Mouse (Mus musculus) pancreas, adult 10 weeks (tissue): ENCODE results near the gene Cars. TPM values are rescaled to one million over a fixed set of nuclear protein-coding genes. Genes with fewer than 3 reads are reported as not detected.

Experiments used
- polyA plus RNA-seq: library from polyadenylated mRNA; stranded (reverse); fragments of 350-450 nt; fragmentation: Illumina TruSeq; extraction: RNeasy Lipid Tissue Mini Kit (QIAGEN cat#74804); gene quantifications from one replicate; pipeline ENCODE4 v1.2.3, GENCODE M21; 2015; ENCODE audit warnings: low read depth, low replicate concordance; ENCODE audit not compliant: insufficient read depth

The Cars gene
- polyA plus RNA-seq: 83.8 TPM

DNA sequence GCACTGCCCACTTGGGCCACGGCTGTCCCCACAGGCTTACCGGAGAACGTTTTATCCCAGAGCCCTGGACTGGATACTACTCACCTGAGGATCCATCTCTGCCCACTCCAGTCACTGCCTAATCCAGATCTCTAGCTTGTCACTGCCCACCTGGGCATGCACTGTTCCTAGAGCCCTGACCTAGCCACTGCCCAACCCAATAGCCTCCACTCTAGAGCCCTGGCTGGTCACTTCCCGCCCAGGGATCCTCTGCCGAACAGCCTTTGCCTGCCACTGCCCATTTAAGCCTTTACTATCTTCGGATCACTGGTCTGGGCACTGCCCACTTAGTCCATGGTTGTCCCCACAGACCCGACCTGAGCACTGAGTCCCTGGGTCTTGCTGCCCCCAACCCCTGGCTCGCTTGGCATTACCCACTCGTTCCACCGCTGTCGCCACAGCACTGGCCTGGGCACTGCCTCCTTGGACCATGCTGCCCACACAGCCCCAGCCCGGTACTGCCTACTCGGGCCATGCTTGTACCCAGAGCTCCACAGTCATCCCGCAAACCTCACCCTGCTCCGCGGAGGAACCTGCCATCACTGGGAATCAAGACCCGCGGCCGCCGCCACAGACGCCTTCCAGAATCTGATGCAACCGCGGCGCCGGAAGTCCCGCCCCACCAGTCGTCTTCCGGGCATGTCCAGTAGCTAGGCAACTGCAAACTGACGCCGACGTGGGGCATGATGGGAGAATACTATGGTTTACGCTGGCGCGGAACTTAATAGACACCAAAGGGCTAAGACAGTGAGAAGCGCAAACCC is at the start of gene Cars:
Gene Cars (minus strand): TSS at position 663 of the 803 bp plus-strand sequence.

DNA sequence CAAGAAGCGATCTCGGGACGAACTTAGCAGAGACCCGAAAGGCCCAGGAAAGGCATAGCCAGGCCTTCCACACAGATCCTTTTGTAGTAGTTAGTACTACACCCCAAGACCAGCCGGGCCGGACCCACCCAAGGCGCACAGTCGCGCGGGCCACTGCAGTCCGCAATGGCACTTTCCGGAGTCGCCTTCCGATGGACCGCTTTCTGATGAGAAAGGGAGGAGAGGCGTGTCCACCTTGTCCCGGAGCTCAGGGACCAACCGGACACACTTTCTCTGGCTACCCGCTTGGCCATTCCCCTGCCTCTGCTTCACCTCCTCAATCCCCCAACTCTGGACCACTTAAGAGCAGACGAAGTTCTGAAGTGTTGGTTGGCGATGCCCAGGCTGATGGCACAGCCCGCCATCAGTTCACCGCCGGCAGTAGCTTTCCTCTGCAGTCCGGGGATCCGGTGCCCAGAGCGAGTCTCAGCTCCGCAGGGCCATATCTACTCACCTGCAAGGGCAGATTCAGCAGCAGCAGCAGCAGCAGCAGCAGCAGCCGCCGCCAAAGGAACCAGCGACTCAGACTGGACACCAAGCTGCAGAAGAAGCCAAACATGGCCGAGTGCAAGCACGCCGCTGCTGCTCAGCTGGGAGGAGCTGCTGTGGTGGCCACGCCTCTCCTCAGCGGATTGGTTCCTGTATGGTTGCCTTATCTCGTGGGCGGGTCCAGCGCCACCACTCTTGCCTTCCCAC is 49.3 kb upstream of the Cars start, which contains the start of gene Tnfrsf22:
Gene Tnfrsf22 (minus strand): TSS at position 628 of the 735 bp plus-strand sequence.

DNA sequence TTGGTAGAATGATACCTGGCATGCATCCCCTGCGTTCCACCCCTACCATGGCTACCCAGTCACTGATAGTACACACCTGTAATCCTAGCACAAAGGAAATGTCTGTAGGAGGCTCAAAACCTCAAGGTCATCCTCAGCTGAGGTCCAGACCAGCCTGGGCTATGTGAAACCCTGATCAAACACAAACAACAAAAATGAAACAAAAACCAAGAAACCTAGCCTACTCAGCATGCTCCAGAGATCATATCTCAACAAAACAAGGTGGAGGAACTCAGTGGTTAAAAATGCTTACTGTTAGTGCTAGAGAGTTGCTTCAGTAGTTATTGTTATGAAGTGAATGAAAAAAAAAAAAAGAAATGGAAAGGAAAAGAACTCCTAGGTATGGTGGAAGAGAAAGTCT is 28.6 kb upstream of the Cars start, which contains the start of gene Tnfrsf26:
Gene Tnfrsf26 (minus strand): TSS at position 183 of the 400 bp plus-strand sequence.

DNA sequence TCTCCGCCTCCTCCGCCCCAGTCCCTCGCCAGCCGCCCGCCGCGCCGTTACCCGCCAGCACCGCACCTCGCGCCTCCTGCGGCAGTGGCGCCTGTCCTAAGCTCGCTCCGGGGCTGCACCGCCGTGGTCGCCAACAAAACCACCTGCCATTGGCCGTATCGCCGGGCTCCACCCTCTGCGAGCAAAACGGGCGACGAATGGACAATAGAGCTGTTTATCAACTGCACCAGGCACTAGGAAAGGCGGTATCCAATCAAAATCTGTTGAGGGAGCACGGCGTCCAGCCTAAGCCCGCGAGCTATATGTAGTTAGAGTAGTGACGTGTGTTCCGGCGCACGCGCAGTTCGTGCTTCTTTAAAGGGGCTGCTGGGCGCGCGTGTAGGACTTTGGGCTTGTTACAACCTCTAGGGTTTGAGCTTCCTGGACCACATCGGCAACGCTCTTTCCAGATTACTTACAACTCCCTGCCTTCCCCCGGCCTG is 50.9 kb downstream of the Cars start, which contains the start of gene Nap1l4:
Gene Nap1l4 (minus strand): TSS at position 131 of the 482 bp plus-strand sequence.

Other genes with a start within 250 kb of the Cars start
- gene Cdkn1c, start 139.0 kb downstream of the Cars start, polyA plus RNA-seq: 4.6 TPM
- 1.2 TPM for gene Slc22a18, start 126.4 kb downstream of the Cars start, polyA plus RNA-seq
- gene Phlda2, start 96.9 kb downstream of the Cars start, polyA plus RNA-seq: 1.7 TPM
- gene Nap1l4, start 51.0 kb downstream of the Cars start, polyA plus RNA-seq: 19.0 TPM
- 0.94 TPM for gene Tnfrsf26, start 28.6 kb upstream of the Cars start, polyA plus RNA-seq
- gene Tnfrsf22, start 49.6 kb upstream of the Cars start, polyA plus RNA-seq: 3.2 TPM
- gene Tnfrsf23, start 85.8 kb upstream of the Cars start, polyA plus RNA-seq: 1.8 TPM
- gene Osbpl5, start 156.9 kb upstream of the Cars start, polyA plus RNA-seq: 6.5 TPM
- gene Mrgprg, start 166.9 kb upstream of the Cars start, polyA plus RNA-seq: not detected
- 1.1 TPM for gene Mrgpre, start 184.4 kb upstream of the Cars start, polyA plus RNA-seq
- gene Nadsyn1, start 222.8 kb upstream of the Cars start, polyA plus RNA-seq: 4.0 TPM
- 6.1 TPM for gene Dhcr7, start 223.1 kb upstream of the Cars start, polyA plus RNA-seq